Mouse (Mus musculus): ENCODE measurements at regions not wholly inside any gene's neighbourhood (a gene's known extent, or its start where the extent isn't known, plus 50 kb on each side); places are given as distances from the start of the nearest gene placed in this dataset.

DNA sequence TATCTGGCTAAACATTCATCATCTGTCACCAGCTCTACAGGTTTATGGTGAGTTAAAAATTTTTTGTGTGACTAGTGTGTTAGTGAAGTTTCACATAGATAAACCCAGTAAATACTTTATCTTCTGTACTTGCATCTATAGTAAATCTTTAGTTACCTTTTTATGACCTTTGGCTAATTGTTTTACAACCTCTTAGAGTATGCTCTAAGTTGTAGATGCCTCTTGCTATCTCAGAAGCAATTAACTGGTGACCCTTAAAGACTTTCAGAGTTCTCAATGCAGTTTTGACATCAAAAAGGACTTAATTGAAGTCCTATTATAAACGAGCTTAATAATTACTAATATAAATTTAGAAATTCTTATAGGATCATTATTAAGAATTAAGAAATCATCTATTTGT is 265.6 kb downstream of the Hivep2 start:
- no peak for DNase-seq (ENCODE audit: low read depth, low spot score)

DNA sequence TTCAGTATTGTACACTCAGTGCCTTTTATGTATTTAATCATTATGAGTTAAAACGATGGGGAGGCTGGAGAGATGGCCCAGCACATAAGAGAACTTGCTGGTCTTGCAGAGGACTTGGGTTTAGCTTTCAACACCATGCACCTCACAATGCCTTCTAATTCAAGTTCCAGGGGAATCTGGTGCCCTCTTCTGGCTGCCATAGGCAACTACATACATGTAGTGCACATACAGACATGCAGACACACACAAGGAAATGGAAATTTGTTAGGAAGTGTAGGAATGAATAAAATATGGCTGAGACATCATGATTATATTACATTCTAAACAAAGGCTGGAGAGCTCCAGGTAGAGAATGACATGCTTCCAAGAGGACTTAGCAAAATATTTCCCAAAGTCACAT is 251.4 kb downstream of the Hivep2 start:
- peak; percentile 6 for DNase-seq (ENCODE audit: low read depth, low spot score)

DNA sequence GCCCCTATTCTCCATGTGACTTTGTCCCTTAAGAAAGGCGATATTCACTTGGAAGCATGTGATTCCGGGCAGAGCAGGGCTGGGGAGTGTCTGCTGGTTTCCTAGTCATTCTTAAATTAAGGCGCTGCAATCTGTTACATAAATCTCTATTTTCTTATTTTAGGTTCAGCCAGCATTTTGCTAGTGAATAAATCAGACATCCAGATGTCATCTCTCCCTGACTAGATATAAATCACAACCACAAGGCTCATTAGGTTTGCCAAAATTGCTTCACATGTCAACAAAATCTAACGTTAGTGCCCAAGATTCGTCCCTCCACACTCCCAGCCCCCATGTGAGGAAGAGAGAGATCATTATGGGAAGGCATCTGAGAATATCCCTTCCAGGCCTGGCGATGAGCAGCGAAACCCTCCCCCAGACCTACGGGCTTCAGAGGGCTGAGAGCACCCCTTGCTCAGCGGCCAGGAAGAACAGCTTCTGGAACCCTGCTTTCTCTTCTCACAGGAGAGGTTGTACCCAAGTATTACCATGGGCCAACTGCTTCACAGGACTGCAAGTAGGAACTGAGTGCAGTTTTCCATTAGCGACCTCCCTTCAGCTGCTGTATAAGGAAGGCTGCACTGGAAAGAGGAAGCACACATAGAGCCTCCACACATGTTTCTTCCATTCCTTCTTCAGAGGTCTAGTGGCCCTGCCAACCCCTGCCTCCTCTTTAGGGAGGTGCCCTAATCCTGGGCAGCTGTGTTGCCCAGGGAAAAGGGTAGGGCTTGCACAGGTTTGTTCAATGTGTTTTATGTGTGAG is 250.5 kb downstream of the Hivep2 start:
- DNase-seq (ENCODE audit: low read depth, low spot score), result no peak

DNA sequence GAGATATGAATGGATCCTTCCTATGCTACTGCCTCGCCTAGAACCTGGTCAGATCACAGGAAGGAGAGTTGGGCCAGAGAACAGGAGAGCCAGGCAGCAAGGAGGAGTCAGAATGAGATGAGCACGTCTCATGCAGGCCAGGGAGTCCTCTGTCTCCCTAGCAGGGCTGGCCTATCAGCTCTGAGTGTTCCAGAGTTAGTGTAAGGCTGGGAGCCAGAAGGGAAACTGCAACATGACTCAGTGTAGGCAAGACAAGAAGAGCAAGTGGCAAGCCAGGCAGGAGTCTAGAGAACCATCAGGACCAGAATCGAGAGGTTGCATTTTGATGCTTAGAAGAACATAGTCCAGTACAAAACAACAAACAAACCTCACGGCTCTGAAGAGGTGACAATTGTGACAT is 249.6 kb downstream of the Hivep2 start:
- DNase-seq (ENCODE audit: low read depth, low spot score), result no peak

DNA sequence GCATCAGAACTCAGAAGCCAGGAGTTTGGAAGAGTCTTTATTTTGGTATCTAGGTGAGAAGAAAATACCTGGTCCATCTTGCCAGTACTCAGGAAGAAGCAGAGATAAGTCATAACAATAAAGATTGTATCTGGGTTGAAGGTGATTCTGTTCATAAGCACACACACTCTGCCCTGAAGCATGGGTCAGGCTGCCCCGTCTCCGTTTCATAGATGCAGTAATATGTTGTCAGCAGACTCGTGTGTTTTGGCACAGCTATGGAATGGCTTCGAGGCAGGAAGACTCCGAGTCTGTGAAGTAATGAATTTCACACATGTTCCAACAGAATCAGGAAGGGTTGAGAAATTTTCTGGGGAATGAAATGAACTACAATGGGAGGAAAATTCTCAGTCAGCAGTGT is 247.7 kb downstream of the Hivep2 start:
- no peak for DNase-seq (ENCODE audit: low read depth, low spot score)

DNA sequence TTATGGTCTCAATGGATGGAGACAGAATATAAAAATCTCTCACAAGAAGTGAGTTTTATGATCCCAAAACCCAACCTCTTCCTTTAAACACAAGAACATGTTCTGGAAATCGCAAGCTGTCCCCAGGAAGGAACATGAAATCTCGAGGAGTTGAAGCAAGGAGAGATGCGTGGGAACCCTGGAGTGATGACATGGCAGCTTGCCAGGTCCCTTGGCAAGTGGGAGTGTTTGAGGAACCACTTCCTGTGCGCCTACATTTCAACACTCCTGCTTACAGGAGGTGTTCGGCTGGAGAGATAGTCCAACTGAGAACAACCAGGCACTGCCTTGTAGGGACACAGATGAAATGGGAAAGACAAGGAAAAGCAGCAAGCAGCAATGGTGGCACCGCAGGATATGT is 246.1 kb downstream of the Hivep2 start:
- DNase-seq (ENCODE audit: low read depth, low spot score), result no peak

DNA sequence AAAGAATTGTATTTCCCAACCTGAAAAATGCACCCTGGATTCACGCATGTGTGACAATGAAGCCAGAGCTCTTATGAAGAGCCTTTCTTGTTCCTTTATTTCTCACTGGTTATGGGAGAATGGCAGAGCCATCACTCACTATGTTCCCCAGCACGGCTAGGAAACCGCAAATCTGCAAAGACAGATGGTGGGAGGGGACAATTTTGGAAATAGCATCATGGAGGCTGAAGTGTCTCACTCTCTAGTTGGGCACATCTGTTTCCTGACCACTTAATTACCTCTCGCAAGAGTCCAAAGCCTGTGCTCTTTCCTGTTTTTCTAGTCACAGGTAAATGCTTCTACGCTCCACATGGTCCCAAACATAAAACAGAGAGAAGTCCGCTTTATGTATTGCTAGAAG is 245.6 kb downstream of the Hivep2 start:
- no peak for DNase-seq (ENCODE audit: low read depth, low spot score)

DNA sequence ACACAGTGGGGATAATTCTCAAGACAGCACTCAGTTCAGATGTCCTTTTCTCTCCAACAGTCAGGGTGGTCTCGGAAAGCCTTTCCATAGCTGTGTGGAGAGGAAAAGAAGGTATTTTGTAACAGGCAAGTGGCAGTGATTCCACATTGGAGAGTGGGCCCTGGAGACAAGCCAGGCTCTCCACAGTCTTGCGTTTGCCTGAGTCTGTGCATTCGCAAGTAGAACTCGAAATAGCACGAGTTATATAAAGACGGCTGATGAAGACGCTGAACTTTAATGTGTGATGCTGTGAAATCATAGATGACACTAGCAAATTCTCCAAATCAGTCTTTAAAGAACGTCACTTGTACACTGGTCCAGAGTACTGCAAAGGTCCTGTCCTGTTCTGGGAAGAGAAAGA is 244.6 kb downstream of the Hivep2 start:
- no peak for DNase-seq (ENCODE audit: low read depth, low spot score)

DNA sequence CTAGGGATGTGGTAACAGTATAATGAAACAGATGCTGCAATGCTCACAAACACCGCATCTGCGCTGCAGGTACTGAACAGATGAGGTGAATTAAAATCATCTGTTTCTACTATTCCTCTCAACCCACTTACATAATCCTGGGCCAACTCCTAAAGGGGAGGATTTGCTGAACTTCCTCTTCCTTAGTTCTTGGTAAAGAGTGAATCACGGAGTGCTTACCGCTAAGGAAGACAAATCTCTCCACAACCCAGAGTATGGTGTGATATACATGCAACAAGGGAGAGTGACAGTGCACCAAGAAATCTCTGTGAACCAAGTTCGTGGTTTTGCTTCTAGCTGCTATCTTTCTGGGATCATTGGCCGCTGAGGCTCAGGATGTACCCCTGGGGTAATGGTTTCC is 244.2 kb downstream of the Hivep2 start:
- no peak for DNase-seq (ENCODE audit: low read depth, low spot score)

DNA sequence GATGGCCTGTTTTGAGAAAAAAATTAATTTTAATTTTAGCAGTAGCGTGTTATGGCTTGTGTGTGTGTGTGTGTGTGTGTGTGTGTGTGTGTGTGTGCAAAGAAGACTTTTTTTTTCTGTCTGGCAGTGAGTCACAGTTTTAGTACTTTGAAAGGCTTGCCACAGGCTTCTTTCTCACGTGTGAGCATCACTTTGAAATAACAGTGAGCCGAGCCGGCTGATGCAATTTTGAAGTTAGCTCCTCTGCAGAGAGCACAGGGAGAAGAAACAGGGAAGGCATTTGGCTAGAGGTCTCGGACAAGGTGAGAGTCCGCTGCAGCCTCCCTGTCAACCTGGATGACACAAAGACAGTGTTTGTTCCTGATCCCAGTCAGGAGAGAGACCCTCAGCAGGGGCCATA is 242.3 kb downstream of the Hivep2 start:
- no peak for DNase-seq (ENCODE audit: low read depth, low spot score)

DNA sequence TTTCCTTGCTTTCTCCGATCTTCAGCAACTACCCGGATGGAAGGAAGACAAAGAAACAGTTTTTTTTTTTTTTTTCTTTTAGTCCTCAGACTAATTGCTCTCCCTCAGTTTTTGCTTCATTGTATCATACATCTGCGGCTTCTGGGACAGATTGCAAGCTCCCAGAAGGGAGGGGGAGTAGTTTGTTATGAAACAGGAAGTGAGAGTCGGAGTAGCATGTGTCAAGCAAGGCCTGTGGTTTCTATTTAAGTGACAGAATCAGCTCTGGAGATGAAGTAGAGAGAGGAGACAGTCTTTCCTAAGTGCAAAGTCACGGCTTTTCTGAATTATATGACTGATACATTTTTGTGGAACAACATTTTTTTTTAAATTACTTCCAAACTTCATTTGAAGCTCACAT is 241.7 kb downstream of the Hivep2 start:
- no peak for DNase-seq (ENCODE audit: low read depth, low spot score)

DNA sequence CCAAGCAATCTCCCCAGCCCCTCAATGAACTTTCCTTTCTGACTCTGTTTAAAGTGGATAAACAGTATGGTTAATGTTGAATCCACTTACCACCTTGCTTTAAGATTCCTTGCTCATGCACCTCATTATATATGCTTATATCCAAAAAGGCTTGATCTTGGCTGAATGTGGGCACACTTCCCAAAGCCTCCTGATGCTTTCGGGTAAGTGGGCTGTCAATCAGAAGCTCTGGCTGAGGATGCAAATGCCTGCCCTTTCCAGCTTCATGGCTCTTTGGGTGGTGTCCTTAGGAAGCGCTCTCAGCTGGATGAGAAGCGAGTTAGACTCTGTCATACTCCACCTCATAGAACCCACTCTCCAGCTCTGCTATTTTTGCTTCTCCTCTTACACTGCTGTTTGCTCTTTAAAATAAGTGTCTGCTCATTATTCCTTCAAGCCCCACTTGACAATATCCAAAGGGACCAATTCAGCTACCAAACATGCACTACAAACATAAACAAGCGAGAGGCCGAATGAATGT is 241.2 kb downstream of the Hivep2 start:
- DNase-seq (ENCODE audit: low read depth, low spot score), result no peak

All from ES-CJ7 (cell line).